16 mouse cellular contexts compared by ENCODE assay signal in genomic region chr16:54246386-54246785, GRCm38 (mm10).
DNase-seq lines count a peak whose midpoint lies in the region; ATAC-seq and TF ChIP-seq lines count a peak whose summit lies in the region.
"Had no signal": no experiment of that assay in that cellular context is flagged by ENCODE, and none has a peak within 500 bp of the region (broad histone marks: within the 10 kb centered on the region; RNA-seq: fewer than 3 reads in every experiment).

No protein-coding gene starts in this region.

- DNase-seq in forebrain, embryonic 10.5 days (ENCODE audit: extremely low spot score, low spot score): no peak
- no peak for DNase-seq in forebrain, embryonic 11.5 days (ENCODE audit: low spot score)
- DNase-seq in brain, embryonic 14.5 days (ENCODE audit: low read depth): peak; percentile 71
- no peak for DNase-seq in cerebellum, adult 2 months
- DNase-seq: adrenal gland, adult 2 months; adrenal gland, postnatal 10 days; adrenal gland, postnatal 25 days; cerebellum, adult 11-12 months; cerebellum, adult 8-10 months; cerebellum, adult 9-11 months; cerebellum, postnatal 14 days had no signal

- H3K9ac ChIP-seq in forebrain, embryonic 13.5 days: no peak overlapping the region
- no peak overlapping the region for H3K9ac ChIP-seq in forebrain, embryonic 15.5 days (replicated peaks)
- no peak overlapping the region for H3K9ac ChIP-seq in forebrain, embryonic 11.5 days (ENCODE audit: low read length)
- H3K9ac ChIP-seq in forebrain, embryonic 16.5 days (replicated peaks; ENCODE audit: low read depth, low read length): no peak overlapping the region
- H3K9ac ChIP-seq in hindbrain, embryonic 13.5 days: no peak overlapping the region
- H3K9ac ChIP-seq: embryonic facial prominence, embryonic 13.5 days had no signal

- no peak overlapping the region for H3K27ac ChIP-seq in forebrain, embryonic 13.5 days
- H3K27ac ChIP-seq in forebrain, embryonic 10.5 days: no peak overlapping the region
- H3K27ac ChIP-seq in forebrain, embryonic 15.5 days (replicated peaks): peak overlapping the region; percentile 62
- no peak overlapping the region for H3K27ac ChIP-seq in forebrain, embryonic 11.5 days (ENCODE audit: low read depth, low read length)
- H3K27ac ChIP-seq in forebrain, embryonic 16.5 days (ENCODE audit: low read length): peak overlapping the region; percentile 8
- no peak overlapping the region for H3K27ac ChIP-seq in cerebellum, adult 2 months (ENCODE audit: insufficient read depth, low read length)
- no peak overlapping the region for H3K27ac ChIP-seq in hindbrain, embryonic 13.5 days
- H3K27ac ChIP-seq: embryonic facial prominence, embryonic 13.5 days had no signal

- no peaks in the 10 kb centered on the region for H3K27me3 ChIP-seq in forebrain, embryonic 13.5 days
- H3K27me3 ChIP-seq in forebrain, embryonic 10.5 days (ENCODE audit: poor library complexity, severe bottlenecking): no peaks in the 10 kb centered on the region
- H3K27me3 ChIP-seq in forebrain, embryonic 15.5 days: no peaks in the 10 kb centered on the region
- H3K27me3 ChIP-seq in forebrain, embryonic 11.5 days (ENCODE audit: control insufficient read depth, insufficient read depth, low read length): no peaks in the 10 kb centered on the region
- no peaks in the 10 kb centered on the region for H3K27me3 ChIP-seq in forebrain, embryonic 16.5 days (replicated peaks; ENCODE audit: control insufficient read depth, insufficient read depth, low read length)
- no peaks in the 10 kb centered on the region for H3K27me3 ChIP-seq in cerebellum, adult 2 months (ENCODE audit: control insufficient read depth, insufficient read depth, low read length)
- no peaks in the 10 kb centered on the region for H3K27me3 ChIP-seq in hindbrain, embryonic 13.5 days
- H3K27me3 ChIP-seq: embryonic facial prominence, embryonic 13.5 days had no signal

- peak; percentile 70; the same call in 1 of the 2 replicates for ATAC-seq in forebrain, embryonic 13.5 days
- ATAC-seq in forebrain, embryonic 15.5 days (replicated peaks): peak; percentile 72
- ATAC-seq in forebrain, embryonic 11.5 days (replicated peaks; ENCODE audit: low FRiP score): no peak
- ATAC-seq in forebrain, embryonic 16.5 days: peak; percentile 79
- no peak for ATAC-seq in hindbrain, embryonic 13.5 days (ENCODE audit: low FRiP score)

- no peaks in the 10 kb centered on the region for H3K4me1 ChIP-seq in forebrain, embryonic 13.5 days
- no peaks in the 10 kb centered on the region for H3K4me1 ChIP-seq in forebrain, embryonic 10.5 days
- no peaks in the 10 kb centered on the region for H3K4me1 ChIP-seq in forebrain, embryonic 15.5 days
- H3K4me1 ChIP-seq in forebrain, embryonic 11.5 days (replicated peaks; ENCODE audit: control insufficient read depth, insufficient read depth, low read length): no peaks in the 10 kb centered on the region
- H3K4me1 ChIP-seq in forebrain, embryonic 16.5 days (replicated peaks; ENCODE audit: control insufficient read depth, insufficient read depth, low read length): no peaks in the 10 kb centered on the region
- no peaks in the 10 kb centered on the region for H3K4me1 ChIP-seq in cerebellum, adult 2 months (ENCODE audit: control insufficient read depth, insufficient read depth, low read length)
- H3K4me1 ChIP-seq in hindbrain, embryonic 13.5 days (replicated peaks): no peaks in the 10 kb centered on the region
- H3K4me1 ChIP-seq: embryonic facial prominence, embryonic 13.5 days had no signal

- no peak for TF ChIP-seq CTCF in brain, embryonic 14.5 days (IDR thresholded peaks at IDR 0.05; ENCODE audit: borderline replicate concordance, extremely low read depth, insufficient read depth, insufficient read length)
- no peak for TF ChIP-seq CTCF in cerebellum, adult 2 months (IDR thresholded peaks at IDR 0.05; ENCODE audit: borderline replicate concordance, insufficient read depth, low read depth, low read length)

- H3K36me3 ChIP-seq in forebrain, embryonic 13.5 days (ENCODE audit: poor library complexity, severe bottlenecking): no peaks in the 10 kb centered on the region
- no peaks in the 10 kb centered on the region for H3K36me3 ChIP-seq in forebrain, embryonic 10.5 days (replicated peaks)
- no peaks in the 10 kb centered on the region for H3K36me3 ChIP-seq in forebrain, embryonic 15.5 days
- H3K36me3 ChIP-seq in forebrain, embryonic 11.5 days (ENCODE audit: control insufficient read depth, insufficient read depth, low read length): no peaks in the 10 kb centered on the region
- no peaks in the 10 kb centered on the region for H3K36me3 ChIP-seq in forebrain, embryonic 16.5 days (ENCODE audit: control insufficient read depth, insufficient read depth)
- no peaks in the 10 kb centered on the region for H3K36me3 ChIP-seq in hindbrain, embryonic 13.5 days
- H3K36me3 ChIP-seq: embryonic facial prominence, embryonic 13.5 days had no signal

- no peak overlapping the region for H3K4me3 ChIP-seq in forebrain, embryonic 13.5 days
- no peak overlapping the region for H3K4me3 ChIP-seq in forebrain, embryonic 10.5 days
- no peak overlapping the region for H3K4me3 ChIP-seq in forebrain, embryonic 15.5 days
- no peak overlapping the region for H3K4me3 ChIP-seq in forebrain, embryonic 11.5 days (ENCODE audit: low read depth, low read length)
- no peak overlapping the region for H3K4me3 ChIP-seq in forebrain, embryonic 16.5 days (replicated peaks; ENCODE audit: low read length)
- H3K4me3 ChIP-seq in cerebellum, adult 2 months (replicated peaks; ENCODE audit: insufficient read depth, low read depth, low read length): no peak overlapping the region
- no peak overlapping the region for H3K4me3 ChIP-seq in hindbrain, embryonic 13.5 days
- H3K4me3 ChIP-seq: embryonic facial prominence, embryonic 13.5 days had no signal

- H3K9me3 ChIP-seq in forebrain, embryonic 13.5 days (replicated peaks): no peaks in the 10 kb centered on the region
- H3K9me3 ChIP-seq in forebrain, embryonic 10.5 days: no peaks in the 10 kb centered on the region
- H3K9me3 ChIP-seq in forebrain, embryonic 15.5 days: no peaks in the 10 kb centered on the region
- no peaks in the 10 kb centered on the region for H3K9me3 ChIP-seq in forebrain, embryonic 11.5 days (ENCODE audit: control insufficient read depth, low read length)
- H3K9me3 ChIP-seq in forebrain, embryonic 16.5 days (ENCODE audit: control insufficient read depth, low read length): no peaks in the 10 kb centered on the region
- H3K9me3 ChIP-seq in hindbrain, embryonic 13.5 days: no peaks in the 10 kb centered on the region
- H3K9me3 ChIP-seq: embryonic facial prominence, embryonic 13.5 days had no signal

- no peak overlapping the region for H3K4me2 ChIP-seq in forebrain, embryonic 13.5 days
- H3K4me2 ChIP-seq in forebrain, embryonic 15.5 days (replicated peaks): no peak overlapping the region
- H3K4me2 ChIP-seq in forebrain, embryonic 11.5 days (ENCODE audit: low read depth, low read length, severe bottlenecking): no peak overlapping the region
- H3K4me2 ChIP-seq in forebrain, embryonic 16.5 days (ENCODE audit: low read length): no peak overlapping the region
- no peak overlapping the region for H3K4me2 ChIP-seq in hindbrain, embryonic 13.5 days
- H3K4me2 ChIP-seq: embryonic facial prominence, embryonic 13.5 days had no signal

- 75% methylated on average over 5 of the region's 5 CpGs for WGBS in forebrain, embryonic 13.5 days
- 95% methylated on average over 5 of the region's 5 CpGs for WGBS in forebrain, embryonic 10.5 days
- WGBS in forebrain, embryonic 15.5 days: 48% methylated on average over 5 of the region's 5 CpGs
- WGBS in forebrain, embryonic 11.5 days: 90% methylated on average over 5 of the region's 5 CpGs
- WGBS in forebrain, embryonic 16.5 days: 53% methylated on average over 5 of the region's 5 CpGs
- WGBS in cerebellum, adult 2 months: 73% methylated on average over 5 of the region's 5 CpGs
- WGBS in hindbrain, embryonic 13.5 days: 86% methylated on average over 5 of the region's 5 CpGs

- TF ChIP-seq POLR2A in brain, embryonic 14.5 days (IDR thresholded peaks at IDR 0.05; ENCODE audit: borderline replicate concordance, extremely low read depth, insufficient read depth, insufficient read length, poor library complexity, severe bottlenecking): no peak
- no peak for TF ChIP-seq POLR2A in cerebellum, adult 2 months (IDR thresholded peaks at IDR 0.05; ENCODE audit: borderline replicate concordance, insufficient read depth, low read length)

Comparison
In these comparisons a context has a peak if more than half of its experiments do, and no peak if none do; other contexts are left out.
1. ATAC-seq: peak in forebrain, embryonic 13.5 days (single experiment), forebrain, embryonic 15.5 days (single experiment) and forebrain, embryonic 16.5 days (single experiment); none in forebrain, embryonic 11.5 days (single experiment) and hindbrain, embryonic 13.5 days (single experiment).
2. H3K27ac ChIP-seq: peak in forebrain, embryonic 15.5 days (single experiment) and forebrain, embryonic 16.5 days (single experiment); none in forebrain, embryonic 13.5 days (single experiment), forebrain, embryonic 10.5 days (single experiment), forebrain, embryonic 11.5 days (single experiment), cerebellum, adult 2 months (single experiment) and hindbrain, embryonic 13.5 days (single experiment).